Mouse (Mus musculus): ENCODE results near the gene 1700013F07Rik.

Gene 1700013F07Rik

DNA sequence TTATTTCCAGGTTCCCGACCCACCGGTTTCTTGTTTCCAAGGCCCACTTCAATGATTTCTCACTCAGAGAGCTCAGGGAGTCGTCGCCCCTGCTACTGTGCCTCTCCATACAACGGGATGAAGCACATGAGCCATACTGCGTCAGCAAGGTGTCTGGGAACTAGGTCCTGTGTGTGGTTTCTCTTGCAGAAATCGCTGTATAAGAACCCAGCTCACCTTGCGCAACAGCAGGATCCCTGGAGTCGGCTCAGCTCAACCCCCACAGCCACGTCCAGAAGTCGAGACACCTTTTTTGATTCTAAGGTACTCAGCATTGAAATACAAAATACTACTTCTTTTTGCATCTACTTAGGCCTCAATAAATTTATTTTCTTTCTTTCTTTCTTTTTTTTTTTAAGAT, 8.3 kb downstream of the 1700013F07Rik start:
- in situ Hi-C loops (cut with MboI, MseI), result no loop called here

DNA sequence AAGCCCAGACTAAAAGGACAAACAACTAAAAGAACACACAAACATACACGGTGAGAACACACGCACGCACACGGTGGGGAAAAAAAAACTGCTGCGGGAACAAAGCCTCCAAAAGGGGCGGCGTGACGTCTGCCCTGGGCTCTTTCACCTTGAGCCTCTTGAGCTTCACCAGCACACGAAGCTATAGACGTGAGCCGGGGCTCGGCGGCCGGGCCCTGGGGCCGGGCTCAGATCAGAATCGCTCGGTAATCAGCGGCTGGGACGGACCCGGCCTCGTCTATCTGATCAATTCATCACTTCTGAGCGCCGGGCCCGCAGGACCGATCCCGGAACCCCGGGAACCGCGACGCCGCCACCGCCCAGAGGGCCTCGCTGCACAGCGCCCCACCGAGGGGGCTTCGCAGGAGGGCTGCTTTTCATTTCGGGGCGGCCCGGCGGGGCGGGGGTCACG, 20.2 kb downstream of the 1700013F07Rik start:
- in situ Hi-C loops (cut with MboI, MseI), result loop anchor here in 1 of 2 experiments (25.0 kb wide), 1 partner anchor 1492 kb away; no protein-coding TSS in a partner anchor

DNA sequence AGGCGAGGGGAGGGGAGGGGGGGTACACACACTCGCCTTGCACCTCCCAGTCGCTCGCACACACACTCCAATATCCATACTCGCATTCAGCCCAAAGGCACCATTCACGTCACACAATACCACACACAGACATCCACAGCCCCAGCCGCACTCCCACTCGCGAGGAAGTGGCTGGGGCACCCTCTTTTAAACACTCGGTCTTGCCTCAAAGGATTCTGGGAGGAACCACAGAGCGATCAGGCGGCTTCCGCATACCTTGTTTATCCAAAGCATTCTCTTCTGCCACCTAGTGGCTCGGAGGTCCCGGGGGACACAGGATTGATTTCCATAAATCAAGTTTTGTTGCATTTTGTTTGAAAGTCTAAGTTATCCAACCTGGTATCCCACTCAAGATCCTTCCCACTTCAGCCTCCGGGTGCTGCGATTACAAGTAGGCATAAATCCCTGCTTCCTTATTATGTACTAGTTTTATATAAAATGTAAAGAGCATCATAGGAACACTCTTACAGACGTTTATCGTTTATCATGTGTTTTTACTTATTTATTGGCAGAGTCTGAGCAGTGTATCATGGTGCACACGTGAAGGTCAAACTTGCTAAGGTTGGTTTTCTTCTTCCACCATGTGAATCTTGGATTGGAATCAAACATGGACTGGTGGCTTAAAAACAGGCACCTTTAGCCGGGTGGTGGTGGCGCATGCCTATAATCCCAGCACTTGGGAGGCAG, 20.8 kb downstream of the 1700013F07Rik start:
- in situ Hi-C loops (cut with MboI, MseI), result loop anchor here in 1 of 2 experiments (25.0 kb wide), 1 partner anchor 1492 kb away; no protein-coding TSS in a partner anchor

DNA sequence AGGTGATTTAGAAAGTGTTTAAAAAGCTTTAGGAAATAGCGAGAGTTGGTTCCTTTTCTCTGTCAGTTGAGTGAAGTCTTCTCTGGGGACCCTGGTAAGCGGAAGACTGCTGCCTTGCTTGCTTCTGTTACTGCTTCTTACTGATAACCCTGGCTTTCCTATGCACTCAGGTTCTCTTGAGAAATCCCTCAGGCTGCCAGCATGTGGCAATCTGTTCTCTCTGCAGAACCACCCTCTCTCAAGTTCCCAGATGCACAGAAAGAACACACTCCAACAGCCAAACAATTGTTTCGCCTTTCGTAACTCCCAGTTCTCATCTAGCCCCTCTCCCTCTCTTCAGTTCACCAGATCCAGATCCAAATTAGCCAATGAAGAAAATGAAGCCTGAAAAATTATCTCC, 23.9 kb downstream of the 1700013F07Rik start:
- in situ Hi-C loops (cut with MboI, MseI), result loop anchor here in 1 of 2 experiments (25.0 kb wide), 1 partner anchor 1496 kb away; no protein-coding TSS in a partner anchor

DNA sequence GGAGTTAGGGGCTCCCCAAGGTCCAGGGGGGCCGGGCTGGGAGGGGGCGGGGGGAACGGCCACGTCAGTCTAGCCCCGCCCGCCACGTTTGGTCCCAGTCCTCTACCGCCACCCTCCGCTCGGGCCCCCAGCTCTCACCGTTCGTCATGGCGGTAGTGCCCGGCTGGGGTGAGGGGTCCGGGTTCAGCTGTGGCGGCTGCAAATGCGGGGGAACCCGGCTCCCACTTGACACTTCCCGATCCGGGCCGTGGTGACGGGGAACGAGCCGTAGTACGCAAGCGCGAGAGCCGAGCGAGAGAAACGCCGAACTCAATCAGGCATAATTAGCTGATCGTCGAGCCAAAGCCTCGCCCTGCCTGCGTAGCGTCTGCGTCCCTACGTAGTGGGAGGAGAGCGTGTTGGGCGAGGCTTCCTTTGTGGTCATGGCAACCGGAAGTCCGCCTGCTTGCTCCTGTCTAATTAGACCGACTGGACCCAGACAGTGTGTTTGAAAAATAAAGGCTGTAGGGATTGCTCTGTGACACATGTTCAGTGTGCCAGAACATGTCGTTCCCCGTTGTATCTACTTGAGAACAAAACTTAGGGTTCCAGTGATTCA, 28.3 kb downstream of the 1700013F07Rik start, which contains the start of gene Tmem167b:
Gene Tmem167b (minus strand): TSS at position 334 of the 598 bp plus-strand sequence.
- in situ Hi-C loops (cut with MboI, MseI), result loop anchor here in 1 of 2 experiments (25.0 kb wide), 1 partner anchor 1500 kb away; no protein-coding TSS in a partner anchor

DNA sequence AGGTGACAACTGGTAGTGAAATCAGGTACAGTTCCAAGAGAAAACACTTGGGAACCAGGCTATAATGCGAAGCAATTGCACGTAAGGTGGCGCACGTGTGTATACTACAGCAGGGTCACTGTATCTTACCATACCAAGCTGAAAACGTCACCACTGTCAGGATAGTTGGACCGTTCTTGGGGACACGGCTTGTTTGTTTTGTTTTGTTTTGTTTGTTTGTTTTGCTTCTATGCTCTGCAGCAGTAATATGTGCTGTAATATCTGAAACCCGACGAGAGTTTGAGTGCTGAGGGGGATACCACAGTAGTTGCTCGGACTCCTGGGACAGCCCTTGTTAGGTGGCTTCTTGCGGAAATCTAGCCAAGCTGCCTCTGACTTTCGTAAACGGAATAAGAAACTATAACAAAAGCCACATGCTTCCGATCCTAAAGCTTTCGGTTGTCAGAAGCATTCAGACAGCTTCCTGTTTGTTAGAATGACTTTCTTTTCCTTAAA, 28.9 kb downstream of the 1700013F07Rik start:
- in situ Hi-C loops (cut with MboI, MseI), result loop anchor here in 1 of 2 experiments (25.0 kb wide), 1 partner anchor 1501 kb away; no protein-coding TSS in a partner anchor

DNA sequence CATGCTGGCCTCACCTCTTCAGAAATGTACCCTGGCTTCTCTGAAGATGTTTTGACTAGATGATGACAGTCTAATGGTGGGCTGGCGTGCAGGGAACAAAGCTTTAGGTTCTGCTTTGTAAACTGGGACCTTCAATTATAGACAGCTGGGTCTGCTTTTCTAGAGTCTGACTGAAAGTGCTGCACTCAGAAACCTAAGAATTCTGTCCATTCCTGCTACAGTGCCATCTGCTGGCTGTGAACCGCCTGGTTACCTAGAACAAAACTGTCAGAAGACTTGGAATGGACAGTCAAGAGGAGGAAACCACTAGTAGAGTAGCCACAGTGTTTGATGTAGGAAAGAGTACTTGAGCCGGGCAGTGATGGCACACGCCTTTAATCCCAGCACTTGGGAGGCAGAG, 29.4 kb downstream of the 1700013F07Rik start:
- in situ Hi-C loops (cut with MboI, MseI), result loop anchor here in 1 of 2 experiments (25.0 kb wide), 1 partner anchor 1501 kb away; no protein-coding TSS in a partner anchor

DNA sequence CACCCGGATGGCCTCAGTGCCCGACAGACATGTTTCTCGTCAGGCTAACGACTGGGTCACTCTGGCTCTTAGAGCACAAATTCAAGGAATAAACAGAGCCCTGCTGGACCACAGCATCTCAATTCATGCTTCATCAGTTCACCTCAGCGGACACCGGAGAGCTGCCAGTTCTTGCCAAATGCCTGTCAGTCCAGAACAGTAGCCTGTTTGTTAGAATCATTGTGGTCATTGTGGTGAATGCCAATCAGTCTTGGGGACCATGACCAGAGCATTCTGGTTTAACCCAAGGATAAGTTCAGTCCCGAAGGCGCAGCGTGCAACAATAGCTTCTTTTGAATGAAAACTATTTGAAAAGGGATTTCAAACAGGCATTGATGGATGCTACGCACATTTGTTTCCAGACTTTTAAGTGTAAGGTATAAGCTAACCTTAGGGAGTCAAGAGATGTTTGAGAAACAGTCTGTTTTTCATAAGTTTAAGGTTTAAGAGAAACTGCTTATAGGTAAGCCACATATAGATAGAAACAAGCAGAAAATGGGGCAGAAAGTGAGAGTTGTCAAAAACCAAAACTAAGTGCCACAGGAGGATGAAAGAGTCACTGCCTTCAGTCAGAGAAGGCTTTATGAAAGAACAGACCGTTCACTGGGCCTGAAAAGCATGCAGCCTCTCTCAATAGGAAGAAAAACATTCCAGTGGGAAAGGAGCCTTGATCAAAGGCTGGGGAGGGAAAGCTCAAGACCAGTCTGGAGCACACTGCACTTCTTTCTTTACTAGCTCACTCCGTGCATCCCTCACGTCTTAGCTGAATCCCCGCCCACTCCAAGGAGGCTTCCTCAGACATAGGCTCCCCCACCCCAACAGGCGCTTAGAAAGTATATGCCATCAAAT, 34.3 kb downstream of the 1700013F07Rik start:
- in situ Hi-C loops (cut with MboI, MseI), result loop anchor here in 1 of 2 experiments (25.0 kb wide), 1 partner anchor 1506 kb away; no protein-coding TSS in a partner anchor

DNA sequence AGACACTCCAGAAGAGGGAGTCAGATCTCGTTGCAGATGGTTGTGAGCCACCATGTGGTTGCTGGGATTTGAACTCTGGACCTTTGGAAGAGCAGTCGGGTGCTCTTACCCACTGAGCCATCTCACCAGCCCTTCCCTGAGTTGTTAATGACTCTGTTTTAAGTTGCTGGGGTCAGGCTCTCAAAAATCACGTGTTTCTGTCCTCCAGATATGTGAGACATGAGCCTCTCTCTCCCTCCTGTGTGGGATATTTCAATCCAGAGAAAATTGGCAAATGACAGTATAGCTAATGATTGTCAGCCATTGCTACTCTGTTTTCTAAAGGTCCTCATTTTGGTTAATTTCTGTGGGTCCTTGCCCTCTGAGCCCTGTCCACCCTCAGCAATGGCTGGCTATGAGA, 35.7 kb downstream of the 1700013F07Rik start:
- in situ Hi-C loops (cut with MboI, MseI), result loop anchor here in 1 of 2 experiments (10.0 to 25.0 kb wide), 2 partner anchors 205 to 1507 kb away; no protein-coding TSS in a partner anchor

DNA sequence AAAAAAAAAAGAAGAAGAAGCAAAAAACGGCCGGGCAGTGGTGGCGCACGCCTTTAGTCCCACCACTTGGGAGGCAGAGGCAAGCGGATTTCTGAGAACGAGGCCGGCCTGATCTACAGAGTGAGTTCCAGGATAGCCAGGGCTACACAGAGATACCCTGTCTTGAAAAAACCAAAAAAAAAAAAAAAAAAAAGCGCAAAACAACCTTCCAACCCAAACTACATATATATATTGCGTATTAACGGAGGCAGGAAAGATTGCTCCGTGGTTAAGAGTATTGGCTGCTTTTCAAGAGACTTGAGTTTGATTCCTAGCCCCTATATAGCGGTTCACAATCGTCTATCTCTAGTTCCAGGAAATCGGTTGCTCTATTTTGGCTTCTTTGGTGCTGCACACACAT, 36.9 kb downstream of the 1700013F07Rik start:
- in situ Hi-C loops (cut with MboI, MseI), result loop anchor here in 1 of 2 experiments (10.0 to 25.0 kb wide), 2 partner anchors 204 to 1509 kb away; no protein-coding TSS in a partner anchor

DNA sequence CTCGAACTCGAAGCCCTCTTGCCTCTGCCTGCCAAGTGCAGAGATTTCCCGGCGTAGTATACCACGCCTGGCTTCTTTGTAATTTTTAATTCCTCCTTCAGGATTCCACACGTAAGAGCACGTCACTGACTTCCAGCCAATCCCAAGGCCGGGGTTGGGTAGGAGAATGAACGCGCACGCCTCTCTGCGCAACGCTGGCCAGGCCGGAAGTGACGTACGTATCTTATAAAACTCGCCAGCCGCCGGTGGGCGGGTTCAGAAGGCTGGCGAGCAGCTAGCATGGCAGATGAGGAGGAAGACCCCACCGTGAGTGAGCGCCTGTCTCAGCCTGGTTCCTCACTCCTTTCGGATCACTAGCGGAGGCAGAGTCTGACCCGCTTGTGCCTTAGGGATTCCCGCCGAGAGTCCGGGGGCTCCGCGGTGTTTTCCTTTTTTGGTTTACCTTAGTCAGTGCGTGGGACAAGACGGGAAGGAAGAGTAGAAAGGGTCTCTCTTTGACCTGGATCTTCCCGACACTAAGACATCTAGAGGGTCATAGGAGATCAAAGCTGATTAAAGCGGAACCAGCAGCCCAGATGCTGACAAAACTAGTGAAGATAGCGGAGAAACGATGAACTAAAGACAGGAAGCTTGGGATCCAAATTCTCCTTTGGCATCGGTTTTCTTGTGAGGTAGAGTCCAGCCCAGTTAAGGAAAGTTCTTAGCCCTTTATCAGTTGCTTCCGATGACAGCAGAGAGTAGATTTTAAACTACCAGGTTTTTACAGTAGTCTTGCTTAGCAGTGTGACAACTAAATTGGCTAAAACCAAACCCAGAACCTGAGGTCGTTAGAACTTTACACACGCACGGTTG, 37.7 kb downstream of the 1700013F07Rik start, which contains the start of gene Taf13:
Gene Taf13 (plus strand): TSS at position 256 of the 852 bp plus-strand sequence.
- in situ Hi-C loops (cut with MboI, MseI), result loop anchor here in 1 of 2 experiments (10.0 to 25.0 kb wide), 2 partner anchors 203 to 1509 kb away; no protein-coding TSS in a partner anchor

DNA sequence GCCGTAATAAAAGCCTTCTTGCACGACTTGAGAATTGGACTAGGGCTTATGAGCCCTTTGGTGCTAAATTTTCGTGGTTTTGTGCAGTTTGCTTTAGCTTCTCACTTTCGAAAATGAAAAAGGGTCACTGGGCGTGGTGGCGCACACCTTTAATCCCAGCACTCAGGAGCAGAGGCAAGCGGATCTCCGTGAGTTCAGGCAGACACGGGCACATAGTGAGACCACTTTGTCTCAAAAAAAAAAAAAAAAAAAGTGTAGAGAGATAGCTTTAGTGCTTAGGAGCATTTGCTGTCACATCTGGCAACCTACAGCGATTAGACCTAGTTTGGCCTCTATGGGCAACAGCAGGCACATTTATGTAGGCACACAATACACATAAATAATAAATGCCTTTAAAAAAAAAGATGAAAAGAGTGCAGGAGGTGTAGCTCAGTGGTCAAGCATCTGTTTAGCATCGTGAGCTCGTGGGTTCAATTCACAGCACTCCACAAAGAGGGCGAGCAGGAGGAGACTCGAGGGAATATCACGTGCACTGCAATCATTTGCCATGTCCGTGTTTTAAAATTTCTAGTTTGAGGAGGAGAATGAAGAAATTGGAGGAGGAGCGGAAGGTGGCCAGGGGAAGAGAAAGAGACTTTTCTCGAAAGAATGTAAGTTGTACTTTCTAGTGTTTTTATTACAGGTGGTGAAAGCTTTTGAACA, 38.5 kb downstream of the 1700013F07Rik start:
- in situ Hi-C loops (cut with MboI, MseI), result loop anchor here in 1 of 2 experiments (10.0 to 25.0 kb wide), 2 partner anchors 202 to 1510 kb away; no protein-coding TSS in a partner anchor

DNA sequence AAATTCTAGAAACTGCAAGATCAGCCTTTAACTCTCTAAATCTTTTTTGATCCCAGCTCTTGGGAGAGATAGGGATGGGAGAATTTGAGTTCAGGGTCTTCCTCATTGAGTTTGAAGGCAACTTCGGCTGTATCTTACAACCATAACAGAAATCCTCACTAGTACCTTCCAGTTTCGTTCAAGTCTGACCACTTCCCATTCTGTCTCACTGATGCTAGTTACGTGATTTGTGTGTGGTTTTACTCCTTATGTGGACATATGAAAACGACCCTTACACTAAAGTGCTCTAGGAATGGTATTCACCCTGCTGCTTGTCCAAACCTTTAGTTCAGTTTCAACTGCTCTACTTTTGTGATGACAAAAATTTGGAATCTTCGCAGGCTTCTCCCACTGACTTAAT, 40.1 kb downstream of the 1700013F07Rik start:
- in situ Hi-C loops (cut with MboI, MseI), result loop anchor here in 1 of 2 experiments (10.0 to 25.0 kb wide), 2 partner anchors 201 to 1512 kb away; no protein-coding TSS in a partner anchor

DNA sequence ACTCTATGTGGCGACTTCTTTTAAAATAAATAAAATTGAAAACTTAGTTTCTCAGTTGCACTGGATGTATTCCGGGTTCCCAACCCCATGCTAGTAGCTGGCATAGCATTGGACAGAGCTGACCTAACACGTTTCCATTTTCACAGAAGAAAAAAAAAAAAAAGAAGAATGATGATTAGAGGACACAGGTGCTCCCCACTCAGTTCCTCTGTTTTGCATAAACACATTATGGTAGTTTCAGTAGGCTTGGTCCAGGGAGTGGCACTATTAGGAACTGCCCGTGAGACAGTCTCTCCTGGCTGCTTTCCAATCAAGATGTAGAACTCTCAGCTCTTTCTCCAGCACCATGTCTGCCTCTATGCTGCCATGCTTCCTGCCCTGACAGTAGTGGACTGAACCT, 50.6 kb downstream of the 1700013F07Rik start:
- in situ Hi-C loops (cut with MboI, MseI), result no loop called here

DNA sequence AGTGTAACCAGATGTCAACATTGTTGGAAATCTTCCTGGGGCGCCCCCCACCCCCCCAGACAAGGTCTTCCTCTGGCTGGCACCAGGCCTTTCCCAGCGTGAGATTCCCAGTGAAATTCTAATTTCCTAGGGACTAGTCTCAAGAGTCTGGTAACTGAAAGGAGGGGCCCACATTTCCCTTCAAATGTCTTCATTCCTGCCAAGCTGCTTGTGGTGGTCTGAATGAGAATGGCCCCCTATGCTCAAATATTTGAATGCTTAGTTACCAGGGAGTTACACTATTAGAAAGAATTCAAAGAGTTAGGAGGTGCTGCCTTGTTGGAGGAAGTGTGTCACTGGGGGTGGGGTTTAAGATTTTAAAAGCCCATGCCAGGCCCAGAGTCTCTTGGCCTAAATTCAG, 54.5 kb downstream of the 1700013F07Rik start:
- in situ Hi-C loops (cut with MboI, MseI), result no loop called here

DNA sequence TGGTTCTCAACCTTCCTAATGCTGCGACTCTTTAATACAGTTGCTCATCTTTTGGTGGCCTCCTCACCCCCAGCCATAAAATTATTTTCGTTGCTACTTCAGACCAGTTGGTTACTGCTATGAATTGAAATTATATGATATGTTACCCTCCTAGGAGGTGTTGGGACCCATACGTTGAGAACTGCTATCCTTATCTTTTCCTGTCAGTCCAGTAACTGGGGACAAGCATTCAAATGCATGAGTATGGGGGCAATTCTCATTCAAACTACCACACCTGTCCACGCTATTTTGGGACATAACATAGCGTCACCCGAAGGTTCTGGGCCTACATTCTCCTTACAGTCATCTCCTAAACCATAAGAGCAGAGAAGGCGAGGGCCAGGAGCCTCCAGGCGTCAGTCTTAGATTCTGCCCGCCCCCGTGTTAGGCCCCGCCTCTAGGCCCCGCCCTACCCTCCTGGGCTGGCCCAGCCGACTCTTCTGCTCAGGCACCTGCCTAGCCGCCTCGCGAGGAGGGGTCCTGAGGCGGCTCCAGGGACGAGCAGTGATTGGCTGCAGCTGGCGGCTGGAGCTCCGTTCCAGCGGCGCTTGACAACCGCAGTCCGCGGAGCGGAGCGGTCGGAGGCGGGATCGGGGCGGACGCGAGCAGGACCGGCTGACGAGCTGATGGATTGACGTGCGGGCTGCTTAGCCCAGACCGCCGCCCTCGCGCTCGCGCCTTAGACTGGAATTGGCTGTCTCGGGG, 57.0 kb downstream of the 1700013F07Rik start, which contains the start of gene Wdr47:
Gene Wdr47 (plus strand): TSS at position 494 of the 744 bp plus-strand sequence.
- in situ Hi-C loops (cut with MboI, MseI), result no loop called here

DNA sequence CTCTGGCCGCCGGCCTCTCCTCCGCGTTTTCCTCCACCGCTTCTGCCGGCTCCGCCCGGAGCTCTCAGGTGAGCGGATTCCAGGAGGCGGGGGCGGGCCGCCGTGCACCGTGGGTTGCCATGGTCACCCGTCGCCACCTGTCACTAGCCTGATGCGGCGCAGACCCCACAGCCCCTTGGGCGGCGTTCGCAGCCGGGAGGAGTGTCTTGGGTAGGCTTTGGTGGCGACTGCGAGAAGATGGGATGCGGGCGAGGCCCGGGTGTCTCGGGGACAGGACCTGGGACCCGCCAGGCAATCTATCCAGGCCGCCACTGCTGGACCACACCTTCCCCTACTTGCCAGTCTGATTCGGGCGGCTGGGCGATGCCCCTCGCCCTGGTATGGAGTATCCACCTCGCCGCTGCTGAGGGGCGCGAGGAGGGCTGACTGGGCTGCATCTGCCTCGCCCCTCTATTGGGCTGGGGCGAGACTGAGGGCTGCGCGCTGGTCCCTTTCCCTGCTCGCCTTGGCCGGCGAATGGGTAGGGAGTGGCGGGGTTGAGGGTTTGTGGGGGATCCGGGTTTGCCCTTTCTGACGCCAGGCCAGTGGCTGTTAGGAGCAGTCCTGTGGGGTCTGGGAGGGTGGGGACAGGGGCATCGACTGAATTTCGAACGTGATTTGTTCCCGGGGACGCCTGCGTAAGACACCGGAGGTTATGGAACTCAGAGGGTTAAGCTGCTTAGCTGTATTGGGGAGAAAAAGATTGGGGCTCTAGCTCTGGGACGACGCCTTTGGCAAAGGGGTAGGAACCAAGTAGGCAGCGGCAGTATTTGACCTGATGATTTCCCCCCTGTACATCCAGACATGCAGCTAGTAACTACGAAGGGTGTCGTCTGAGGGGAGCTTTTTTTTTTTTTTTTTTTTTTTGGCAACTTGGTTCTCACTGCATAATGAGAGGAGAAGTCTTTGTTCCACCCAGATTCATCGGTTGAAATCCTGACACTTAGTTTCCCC, 57.9 kb downstream of the 1700013F07Rik start:
- in situ Hi-C loops (cut with MboI, MseI), result no loop called here

Data from T-helper 17 cell (primary cell).